Mouse (Mus musculus): ENCODE measurements at regions not wholly inside any gene's neighbourhood (a gene's known extent, or its start where the extent isn't known, plus 50 kb on each side); places are given as distances from the start of the nearest gene placed in this dataset.
A peak's percentile ranks its signal among the peaks of the same experiment; 100 is the strongest.

DNA sequence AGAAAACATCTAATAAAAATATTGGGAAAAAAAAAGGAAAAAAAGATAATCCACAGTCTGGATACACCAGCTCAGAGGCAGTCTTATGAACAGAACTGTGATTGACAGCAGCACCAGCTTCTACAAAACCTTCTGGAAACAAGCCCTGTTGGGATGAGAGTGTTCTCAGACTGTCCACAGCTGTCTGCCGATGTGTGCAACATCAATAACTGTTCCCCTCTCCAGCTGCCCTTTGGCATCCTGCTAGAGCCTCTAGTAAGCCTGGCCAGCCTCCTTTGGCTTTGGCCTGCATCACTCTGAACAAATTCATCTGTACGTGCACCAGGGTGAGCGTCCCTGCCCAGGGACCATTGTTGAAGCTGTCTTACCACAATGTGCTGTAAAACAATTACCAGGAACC, 137.0 kb upstream of the Irs2 start:
- DNase-seq: peak; percentile 42
- intact Hi-C loops (cut with DNase I; ENCODE audit: low total_unique reads): loop anchor here (5.0 kb wide), 1 partner anchor 43 kb away; no protein-coding TSS in a partner anchor

DNA sequence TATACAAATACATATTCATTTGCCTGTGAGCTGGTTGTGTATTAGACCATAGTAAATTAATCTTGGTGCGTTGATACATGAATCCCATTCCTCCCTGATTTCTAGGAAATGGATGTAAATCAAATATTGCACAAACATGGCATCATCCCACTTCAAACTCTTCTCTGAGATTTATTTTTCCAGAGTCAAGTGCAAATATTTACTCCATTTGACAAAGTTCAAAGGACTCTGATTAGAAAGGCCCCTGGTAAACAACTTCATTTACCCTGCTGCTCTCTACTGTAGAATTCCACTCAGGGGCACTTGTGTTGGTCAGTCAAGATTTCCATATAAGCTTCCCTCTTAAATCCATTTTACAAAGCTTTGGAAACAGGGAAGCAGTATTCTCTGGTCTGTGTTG, 132.3 kb upstream of the Irs2 start:
- no peak for DNase-seq
- intact Hi-C loops (cut with DNase I; ENCODE audit: low total_unique reads): no loop called here

DNA sequence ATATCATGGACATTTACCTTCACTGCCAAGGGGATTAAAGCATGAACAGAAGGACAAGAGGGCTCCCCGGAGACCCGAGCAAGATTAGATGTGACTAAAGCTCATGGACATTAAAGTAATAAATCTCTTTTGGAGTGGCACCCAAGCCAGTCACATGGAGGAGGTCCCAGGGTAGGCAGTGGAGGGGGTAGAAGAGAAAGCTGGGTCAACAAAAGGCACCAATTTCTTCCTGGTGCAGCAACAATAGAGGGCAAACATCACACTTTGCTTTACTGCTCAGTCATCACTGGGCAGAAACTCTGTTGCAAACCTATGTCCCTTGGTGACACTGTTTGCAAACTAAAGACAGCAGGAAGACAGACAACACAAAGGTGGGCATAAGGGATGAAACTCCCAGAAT, 131.0 kb upstream of the Irs2 start:
- intact Hi-C loops (cut with DNase I; ENCODE audit: low total_unique reads): no loop called here
- no peak for DNase-seq

DNA sequence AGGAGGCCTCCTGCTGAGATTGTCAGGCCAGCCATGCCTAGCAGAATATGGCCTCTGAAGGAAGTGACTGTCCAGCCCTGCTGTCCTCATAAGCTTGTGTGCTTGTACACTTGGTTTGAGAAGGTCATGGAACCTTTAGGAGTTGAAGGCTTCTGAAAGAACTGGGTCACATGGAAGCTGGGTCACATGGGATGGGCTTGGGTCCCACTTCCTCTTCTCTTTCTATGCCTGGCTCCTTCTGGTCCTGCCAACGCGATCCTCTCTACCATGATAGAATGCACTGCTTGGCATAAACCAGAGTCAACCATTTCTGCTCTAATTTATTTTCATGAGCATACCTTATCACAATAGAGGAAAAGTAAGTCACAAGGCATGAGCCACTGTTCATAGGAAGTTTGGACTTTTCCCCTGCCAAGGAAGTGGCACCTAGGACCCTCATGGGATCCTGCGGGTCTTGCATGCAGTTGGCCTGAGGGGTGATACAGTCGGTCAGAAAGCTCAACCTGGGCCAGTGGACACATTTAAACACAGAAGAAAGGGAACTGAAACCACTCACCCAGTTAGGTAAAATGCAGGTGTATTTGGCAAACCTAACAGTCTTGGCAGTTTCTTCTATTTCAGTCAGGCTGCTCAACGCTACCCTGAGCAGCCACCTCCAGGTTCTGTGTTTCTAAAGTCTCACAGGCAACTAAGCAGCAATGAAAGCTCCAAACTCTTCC, 130.2 kb upstream of the Irs2 start:
- no peak for DNase-seq
- intact Hi-C loops (cut with DNase I; ENCODE audit: low total_unique reads): no loop called here

DNA sequence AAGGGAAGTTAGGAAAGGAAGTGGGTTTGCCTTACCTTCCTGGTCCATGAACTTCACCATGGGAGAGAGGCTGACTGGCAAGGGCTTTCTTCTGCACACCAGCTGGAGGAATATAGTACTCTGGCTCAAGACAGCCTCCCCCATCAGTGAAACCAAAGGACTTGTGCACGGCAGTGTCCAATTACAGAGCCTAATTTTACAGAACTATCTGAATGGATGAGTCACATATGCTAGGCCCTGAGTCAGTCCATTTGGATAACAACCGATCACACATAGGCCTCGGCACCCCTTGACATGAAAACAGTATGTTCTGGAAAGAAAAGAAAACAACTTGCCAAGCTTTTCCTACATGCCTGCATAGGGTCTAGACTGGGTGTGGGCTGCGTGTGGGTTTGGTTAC, 128.3 kb upstream of the Irs2 start:
- DNase-seq: no peak
- intact Hi-C loops (cut with DNase I; ENCODE audit: low total_unique reads): no loop called here

DNA sequence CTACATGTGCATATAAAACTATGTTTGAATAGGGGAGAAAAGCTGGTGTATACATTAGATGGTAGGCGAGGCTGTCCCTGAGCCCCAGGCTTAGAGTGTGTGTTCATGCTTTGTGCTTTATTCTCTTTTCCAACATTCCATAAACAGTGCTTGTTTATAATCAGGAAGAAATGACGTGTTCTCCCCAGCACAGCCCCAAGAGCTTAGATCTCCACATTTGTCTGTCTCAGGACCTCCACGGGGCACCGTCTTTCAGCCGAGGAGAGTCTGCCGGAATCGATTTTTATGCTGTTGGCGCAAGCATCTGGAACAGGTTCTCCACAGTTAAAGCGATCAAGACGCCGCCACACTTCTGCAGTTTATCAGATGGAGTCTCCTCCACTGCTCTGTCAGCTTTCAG, 126.9 kb upstream of the Irs2 start:
- intact Hi-C loops (cut with DNase I; ENCODE audit: low total_unique reads): no loop called here
- DNase-seq: no peak

DNA sequence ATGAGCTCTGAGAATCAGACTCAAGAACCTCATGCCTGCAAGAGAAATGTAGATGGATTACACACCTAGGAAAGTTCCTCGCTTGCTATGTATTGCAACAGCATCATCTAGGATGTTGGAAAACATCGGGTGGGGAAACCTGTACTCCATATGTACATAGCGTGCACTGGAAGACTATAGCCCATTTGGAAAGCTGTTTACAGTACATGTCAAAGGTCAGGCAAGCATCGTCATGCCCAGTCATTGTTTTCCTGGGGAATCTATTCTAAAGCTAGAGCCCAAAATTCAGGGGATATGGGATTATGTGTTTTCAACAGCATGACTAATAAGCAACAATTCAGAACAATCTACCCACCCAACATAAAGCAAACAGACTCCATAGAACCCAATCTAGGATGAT, 126.3 kb upstream of the Irs2 start:
- intact Hi-C loops (cut with DNase I; ENCODE audit: low total_unique reads): no loop called here

DNA sequence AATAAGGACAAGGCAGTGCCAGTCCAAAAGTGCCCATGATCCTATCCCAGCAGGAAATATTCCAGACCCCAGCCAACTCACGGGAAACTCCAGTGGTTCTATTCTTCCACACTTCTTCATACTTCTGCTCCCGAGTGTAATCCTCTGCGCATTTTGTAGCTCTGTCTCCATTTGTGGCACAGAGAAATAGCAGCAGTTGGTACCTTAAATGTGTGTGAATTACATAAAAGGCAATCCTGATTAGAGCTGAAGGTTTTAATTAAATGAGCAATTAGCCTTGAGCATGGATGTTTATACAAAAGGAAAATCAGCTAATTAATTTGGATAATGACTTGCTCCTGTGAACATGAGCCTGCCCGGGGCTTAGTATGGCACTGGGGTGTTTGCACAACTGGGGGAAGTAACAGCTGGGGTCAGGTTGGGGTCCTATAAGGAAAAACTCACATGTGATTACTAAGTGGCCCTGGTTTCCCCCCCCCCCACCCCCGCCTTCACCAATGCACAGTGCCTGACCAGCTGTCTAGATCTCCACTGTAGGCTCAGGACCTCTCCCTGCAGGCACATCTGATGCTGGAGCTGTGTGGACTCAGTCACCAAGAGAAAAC, 110.9 kb upstream of the Irs2 start:
- DNase-seq: no peak
- intact Hi-C loops (cut with DNase I; ENCODE audit: low total_unique reads): no loop called here

More for the DNA sequence above, 126.3 kb upstream of the Irs2 start:
- no peak for DNase-seq

DNA sequence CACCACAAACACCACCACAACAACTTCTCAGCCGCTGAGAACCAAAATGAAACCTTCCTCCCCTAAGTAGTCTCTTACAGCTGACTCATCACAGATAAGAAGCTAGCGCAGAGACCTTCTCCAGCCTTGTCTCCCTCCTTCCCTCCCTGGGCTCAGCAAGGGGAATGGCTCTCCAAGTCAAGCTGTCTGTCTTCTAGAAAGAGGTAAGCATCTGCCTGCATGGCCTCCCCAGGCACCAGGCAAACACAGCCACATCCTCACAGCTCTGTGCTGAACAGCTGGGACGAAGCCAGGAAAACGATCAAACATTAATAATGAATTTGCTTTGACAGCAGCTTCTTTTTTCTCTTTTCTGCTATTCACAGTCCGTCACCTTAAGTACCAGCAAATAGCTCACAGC, 108.3 kb upstream of the Irs2 start:
- no peak for DNase-seq
- intact Hi-C loops (cut with DNase I; ENCODE audit: low total_unique reads): no loop called here

DNA sequence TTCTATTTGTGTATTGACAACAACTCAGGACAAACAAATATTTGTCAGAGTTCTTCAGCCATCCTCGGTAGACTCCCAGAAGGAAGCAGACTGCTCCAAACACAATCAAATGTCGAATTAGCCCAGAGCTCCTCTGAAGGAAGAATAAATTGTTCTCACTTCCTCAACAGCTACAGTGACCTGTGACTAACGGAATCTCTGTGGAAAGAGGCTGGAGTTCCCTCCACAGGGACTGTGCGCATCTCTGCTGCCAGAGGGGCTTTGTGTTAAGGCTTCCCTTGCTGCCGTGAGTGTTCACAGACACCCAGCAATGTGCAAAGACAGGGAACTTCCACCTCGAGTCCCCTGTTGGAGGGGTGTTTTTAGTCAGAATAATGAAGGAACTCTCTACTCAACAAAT, 107.0 kb upstream of the Irs2 start:
- intact Hi-C loops (cut with DNase I; ENCODE audit: low total_unique reads): no loop called here

DNA sequence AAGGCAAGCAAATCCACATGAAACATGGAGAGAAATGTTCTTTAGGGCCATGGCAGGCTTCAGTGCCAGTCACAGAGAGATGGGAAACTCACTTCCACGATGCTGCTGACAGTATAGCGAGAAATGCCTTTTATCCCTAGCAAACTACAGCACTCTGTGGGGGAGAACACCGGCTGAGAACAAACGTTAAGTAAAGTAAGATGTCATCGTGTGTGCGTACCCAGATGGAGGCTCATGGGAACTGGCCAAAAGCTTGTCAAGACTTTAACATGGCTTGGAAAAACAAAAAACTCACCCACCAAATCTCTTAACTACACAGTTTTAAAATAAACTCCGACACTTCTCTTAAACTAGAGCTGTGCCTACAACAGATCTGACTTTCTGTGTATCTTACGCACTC, 106.3 kb upstream of the Irs2 start:
- intact Hi-C loops (cut with DNase I; ENCODE audit: low total_unique reads): no loop called here
- DNase-seq: no peak

More for the DNA sequence above, 107.0 kb upstream of the Irs2 start:
- no peak for DNase-seq

DNA sequence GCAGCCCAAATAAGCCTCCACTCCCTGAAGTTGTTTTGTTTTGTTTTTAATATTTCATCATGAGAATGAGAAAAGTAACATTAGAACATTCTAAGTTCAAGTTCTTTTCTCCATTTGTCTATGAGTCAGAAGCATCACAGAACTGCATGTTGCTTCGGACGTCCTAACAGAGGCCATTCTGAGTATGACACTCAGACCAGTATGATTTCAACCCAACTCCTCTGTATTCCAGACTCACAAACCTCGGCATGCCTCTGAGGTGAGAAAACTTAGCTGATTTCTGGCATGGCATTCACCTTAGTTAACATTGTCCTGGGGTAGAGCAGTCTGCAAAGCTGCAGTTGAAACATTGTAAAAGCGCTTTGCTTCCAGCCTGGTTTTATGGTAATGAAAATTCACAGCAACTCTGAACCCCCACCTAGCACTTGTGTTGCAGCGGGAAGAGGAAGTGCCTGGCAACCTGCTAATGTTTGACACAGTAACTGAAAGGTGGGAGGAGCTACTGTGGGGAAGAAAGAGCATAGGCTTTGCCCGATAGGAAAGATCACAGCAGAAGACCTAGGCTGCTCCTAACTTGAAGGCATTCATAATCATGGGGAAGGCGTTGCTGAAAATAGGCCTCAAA, 104.8 kb upstream of the Irs2 start:
- intact Hi-C loops (cut with DNase I; ENCODE audit: low total_unique reads): no loop called here
- DNase-seq: no peak

DNA sequence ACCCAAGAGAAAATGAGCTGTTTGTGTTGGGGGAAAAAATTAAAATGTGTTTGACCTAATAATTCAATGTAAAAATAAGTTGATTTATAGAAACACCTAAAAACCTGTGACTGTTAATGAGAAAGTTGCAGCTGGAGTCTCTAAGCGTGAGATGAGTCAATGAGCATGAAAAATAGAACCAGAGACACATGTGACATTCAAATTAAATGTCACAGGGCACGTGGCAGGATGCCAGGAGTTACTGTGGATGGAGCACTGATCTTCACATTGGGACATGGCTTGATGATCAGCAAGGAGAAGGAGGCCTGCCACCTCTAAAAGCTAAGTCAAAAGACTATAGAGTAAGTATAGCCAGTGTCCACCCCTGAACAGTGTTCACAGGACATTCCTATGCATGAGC, 103.7 kb upstream of the Irs2 start:
- intact Hi-C loops (cut with DNase I; ENCODE audit: low total_unique reads): no loop called here
- DNase-seq: no peak

DNA sequence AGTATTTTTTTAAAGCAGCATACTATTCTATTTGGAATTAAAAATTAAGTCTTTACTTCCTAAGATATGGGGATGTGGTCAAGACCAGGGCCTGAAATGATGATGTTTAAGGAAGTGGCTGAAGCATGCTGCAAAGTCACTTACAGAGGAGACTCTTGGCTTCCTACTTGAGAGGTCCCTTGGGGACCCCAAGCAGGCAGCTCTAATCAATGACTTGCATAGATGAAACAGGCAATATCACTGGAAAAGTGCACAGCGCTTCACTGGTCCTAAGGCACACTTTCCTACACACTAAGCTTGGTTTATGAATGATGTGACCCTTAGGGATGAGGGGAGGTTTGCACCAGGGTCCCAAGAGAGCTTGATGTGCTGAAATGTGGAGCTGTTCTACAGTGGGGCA, 99.2 kb upstream of the Irs2 start:
- DNase-seq: no peak
- intact Hi-C loops (cut with DNase I; ENCODE audit: low total_unique reads): no loop called here

DNA sequence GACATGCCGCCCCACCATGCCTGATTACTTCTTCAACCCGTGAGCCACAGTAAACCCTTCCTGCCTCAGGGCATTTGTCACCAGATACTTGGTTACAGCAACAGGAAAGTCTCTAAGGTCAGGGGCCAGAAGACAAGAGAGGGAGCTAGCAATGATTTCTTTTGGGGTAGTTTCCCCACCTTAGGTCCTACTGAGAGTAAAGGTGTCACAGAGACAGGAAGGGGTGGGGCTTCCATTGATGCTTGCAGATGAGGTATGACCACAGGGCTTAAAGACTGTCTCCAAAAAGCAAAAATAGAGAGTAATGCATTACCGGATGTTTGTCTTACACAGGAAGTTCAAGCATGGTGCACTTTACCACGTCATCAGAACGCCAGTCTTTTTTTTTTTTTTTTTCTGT, 98.8 kb upstream of the Irs2 start:
- intact Hi-C loops (cut with DNase I; ENCODE audit: low total_unique reads): no loop called here
- no peak for DNase-seq

DNA sequence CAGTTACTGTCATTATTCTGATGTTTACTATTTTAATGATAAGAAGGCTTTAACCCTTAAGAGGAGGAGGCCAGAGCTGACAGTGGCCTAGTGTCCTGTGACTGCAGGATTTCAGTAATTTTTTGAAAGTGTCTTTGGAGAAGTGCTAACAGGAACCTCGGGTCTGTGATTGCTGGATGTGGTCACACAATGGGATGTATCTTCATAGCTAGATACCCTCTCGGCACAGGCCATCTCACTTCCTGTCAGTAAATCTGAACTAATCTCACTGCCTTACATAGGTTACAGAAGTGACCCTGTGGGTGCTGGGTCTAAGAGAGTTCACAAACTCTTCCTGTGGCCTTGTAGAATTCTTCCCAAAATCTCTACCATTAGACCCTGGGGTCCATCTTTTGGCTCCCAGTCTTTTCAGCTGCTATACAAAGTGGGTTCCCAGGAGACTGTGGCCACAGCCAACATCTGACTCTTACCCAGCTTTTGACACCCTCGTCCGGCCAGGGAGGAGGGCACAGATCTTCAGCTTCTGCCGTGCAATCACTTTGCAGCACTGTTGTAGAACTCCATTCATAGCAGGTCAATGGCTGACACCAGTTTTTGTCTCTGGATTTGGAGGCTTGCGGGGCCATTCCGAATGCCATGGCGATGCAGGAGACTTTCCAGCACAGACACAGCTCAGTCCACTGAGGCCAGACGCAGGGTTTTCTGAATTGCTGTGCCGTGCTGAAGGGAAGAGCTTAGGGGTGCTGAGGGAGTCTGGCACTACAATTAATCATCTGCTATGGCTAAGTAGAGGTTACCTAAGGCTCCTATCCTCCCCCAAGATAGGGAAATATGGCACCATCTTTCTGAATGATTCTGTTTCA, 95.7 kb upstream of the Irs2 start:
- DNase-seq: no peak
- intact Hi-C loops (cut with DNase I; ENCODE audit: low total_unique reads): loop anchor here (5.0 kb wide), 1 partner anchor 43 kb away; no protein-coding TSS in a partner anchor

DNA sequence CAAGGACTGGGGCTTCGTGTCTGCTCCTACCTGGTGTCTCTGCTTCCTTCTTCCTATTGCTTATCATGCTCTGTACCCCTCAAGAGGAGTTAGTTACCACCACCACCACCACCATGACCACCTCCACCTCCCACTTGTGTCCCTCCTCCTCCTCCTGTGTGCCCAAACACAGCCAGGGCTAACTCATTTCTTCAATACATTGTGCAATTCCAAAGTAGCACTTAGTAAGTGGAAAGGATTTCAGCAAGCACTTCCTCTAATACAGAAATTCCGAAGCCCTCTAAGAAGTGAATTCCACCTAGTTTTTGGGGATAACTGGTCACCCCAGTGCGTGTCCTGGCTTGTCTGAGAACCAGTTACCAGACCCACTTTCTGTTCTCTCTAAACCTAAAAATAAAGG, 92.1 kb upstream of the Irs2 start:
- intact Hi-C loops (cut with DNase I; ENCODE audit: low total_unique reads): loop anchor here (5.0 kb wide), 1 partner anchor 47 kb away; no protein-coding TSS in a partner anchor
- DNase-seq: no peak

DNA sequence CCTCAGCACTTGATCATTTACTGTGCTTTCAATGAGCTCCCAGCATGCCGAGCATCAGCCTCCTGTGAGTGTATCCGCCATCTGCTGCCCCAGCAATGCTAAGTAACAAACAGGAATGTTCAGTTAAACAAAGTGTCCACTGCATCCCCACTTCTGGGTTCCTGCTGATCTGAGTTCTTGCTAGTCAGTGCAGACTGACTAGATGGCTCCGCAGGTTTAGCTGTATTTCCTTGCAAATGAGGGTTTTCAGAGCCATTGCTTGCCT, 91.3 kb upstream of the Irs2 start:
- no peak for DNase-seq
- intact Hi-C loops (cut with DNase I; ENCODE audit: low total_unique reads): no loop called here

DNA sequence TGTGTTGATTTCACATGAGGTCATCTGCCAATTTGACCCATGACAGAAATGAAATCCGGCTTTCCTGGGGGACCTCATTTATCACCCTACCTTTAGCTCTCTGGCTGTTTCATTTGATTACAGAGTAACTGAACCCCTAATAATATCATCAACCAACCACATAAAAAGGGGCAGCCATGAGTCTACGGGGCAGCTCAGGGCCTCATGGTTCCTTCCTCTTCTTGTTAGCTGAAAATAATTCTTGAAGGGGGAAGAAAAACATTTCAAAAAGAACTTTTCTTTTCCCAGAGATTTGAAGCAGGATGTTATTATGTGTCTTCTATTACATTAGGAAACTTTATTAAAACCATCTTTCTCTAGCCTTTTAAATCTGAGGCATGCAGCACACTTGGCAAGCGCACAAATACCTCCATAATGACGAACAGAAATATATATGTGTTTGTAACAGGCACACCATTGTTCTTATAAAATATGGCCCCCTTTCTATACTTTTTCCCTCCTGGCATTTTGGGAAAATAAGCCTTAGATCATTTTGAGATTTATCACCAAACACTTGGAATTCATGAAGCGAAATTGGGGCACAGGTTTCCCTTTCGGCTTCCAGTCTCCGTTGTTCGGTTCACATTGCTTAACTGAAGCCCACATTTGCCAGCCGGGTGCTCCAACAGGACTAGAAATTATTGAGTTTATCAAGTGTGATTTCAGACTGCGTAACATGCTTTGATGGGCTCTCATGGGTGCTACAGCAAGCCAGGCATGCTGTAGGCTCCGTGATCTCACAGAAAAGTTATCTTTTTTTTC, 90.7 kb upstream of the Irs2 start:
- intact Hi-C loops (cut with DNase I; ENCODE audit: low total_unique reads): no loop called here

More for the DNA sequence above, 90.7 kb upstream of the Irs2 start:
- no peak for DNase-seq

All from gastrocnemius, postnatal 14 days (tissue).